Mouse (Mus musculus): ENCODE data around the gene Dazap2. TPM values are rescaled to one million over a fixed set of nuclear protein-coding genes. Genes with fewer than 3 reads are reported as not detected.

The Dazap2 gene
- total and polyA plus RNA-seq, 3 experiments: 100 to 341 (median 233) TPM

DNA sequence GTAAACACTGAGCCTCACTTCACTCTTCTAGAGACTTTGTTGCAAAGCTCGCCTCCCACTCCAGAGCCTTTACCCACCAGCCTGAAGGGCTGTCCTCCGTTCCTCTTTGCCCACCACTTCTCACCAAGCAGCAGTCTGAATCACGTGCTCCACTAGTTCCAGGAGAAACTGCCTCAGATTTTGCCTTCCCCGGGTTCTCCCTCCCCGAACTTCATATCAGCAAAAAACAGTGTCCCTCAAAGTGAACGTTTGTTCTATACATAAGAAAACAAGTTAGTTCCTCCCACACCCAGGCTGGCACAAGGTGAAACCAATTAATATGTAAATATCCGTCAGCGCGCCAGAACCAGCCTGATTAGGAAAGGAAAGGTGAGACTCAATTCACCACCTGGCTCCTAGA, 20.1 kb downstream of the Dazap2 start (continued):
- TF ChIP-seq E2F4 (IDR thresholded peaks at IDR 0.05; ENCODE audit: borderline replicate concordance, low read depth, low read length) (no peak), EP300 (IDR thresholded peaks at IDR 0.05; ENCODE audit: low read depth in 1 of 2, low read length in 2 of 2) (peak in 1 of 2 experiments; percentile 46; a peak in 3 of 4 replicates), RCOR1 (IDR thresholded peaks at IDR 0.05; ENCODE audit: low read depth, low read length) (peak; percentile 43; the same call in 1 of the 2 replicates), TCF12 (IDR thresholded peaks at IDR 0.05; ENCODE audit: low read depth, low read length) (peak; percentile 48; the same call in 1 of the 2 replicates)

DNA sequence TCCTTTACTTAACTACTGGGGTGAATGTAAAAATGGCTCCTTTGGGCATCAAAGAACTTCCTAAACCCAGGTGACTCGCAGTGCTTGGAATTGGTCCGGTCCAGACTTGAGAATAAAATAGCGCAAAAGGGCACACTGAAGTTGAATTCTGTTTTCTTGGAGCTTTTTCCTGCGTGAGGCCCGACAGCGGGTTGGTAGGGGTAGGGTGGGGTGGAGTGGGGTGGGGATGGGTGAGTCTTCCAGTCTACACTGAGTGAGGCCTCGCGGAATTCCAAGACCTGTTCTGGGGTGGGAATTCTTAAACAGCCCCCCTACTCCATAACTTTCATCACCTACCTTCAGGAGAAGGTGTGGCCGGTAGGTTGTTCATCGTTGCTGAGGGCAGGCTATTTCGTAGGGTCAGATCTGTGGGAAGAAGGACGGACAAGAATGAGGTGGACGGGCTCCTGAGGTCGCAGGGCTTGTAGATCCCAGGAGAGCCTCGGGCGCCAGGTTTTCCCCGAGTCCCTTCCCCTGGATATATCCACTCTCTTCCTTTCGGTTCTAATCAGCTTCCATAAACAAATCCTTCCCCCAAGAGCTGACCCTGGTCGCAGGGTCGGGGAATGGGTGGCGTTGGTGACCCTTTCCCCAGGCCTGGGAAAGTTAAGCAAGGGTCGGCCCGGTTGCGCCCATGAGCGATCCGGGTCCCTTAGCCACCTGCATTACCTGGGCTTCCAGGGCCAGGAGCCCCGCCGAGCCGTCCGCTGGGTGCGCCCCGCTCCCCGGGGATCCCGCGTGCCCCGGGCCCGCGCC, 20.9 kb downstream of the Dazap2 start:
- H3K4me1 ChIP-seq (ENCODE audit: control insufficient read depth in 1 of 2, insufficient read depth in 2 of 2, low read length in 2 of 2): peaks cover 4 to 32% of the 10 kb centered on the region in 2 experiments
- H3K36me3 ChIP-seq (ENCODE audit: control insufficient read depth in 1 of 2, insufficient read depth in 2 of 2, low read length in 2 of 2): peaks cover 3 to 13% of the 10 kb centered on the region in 2 experiments; a peak in 3 of 4 replicates
- TF ChIP-seq ZKSCAN1 (IDR thresholded peaks at IDR 0.05; ENCODE audit: low read depth, low read length) (no peak), RCOR1 (IDR thresholded peaks at IDR 0.05; ENCODE audit: low read depth, low read length) (no peak)
- H3K4me3 ChIP-seq (ENCODE audit: control insufficient read depth in 1 of 2, insufficient read depth in 1 of 2, low read depth in 2 of 2, low read length in 2 of 2): peak overlapping the region; percentile 72; a peak in 3 of 4 replicates
- peak overlapping the region; percentile 71 for H3K9ac ChIP-seq (ENCODE audit: control insufficient read depth, low read depth, low read length, poor library complexity, severe bottlenecking)
- H3K27me3 ChIP-seq (ENCODE audit: control insufficient read depth in 1 of 2, insufficient read depth in 2 of 2, low read length in 2 of 2): 0 out of 4 replicates have a peak, but pooled peaks cover 0 to 2% of the 10 kb centered on the region in 2 experiments
- H3K9me3 ChIP-seq (replicated peaks; ENCODE audit: insufficient read depth, low read length): no peaks in the 10 kb centered on the region
- DNase-seq (ENCODE audit: low read depth, low spot score): no peak
- no peaks in the 10 kb centered on the region; the same call in 1 of the 2 replicates for H3K79me2 ChIP-seq (ENCODE audit: control insufficient read depth, insufficient read depth, low read length, poor library complexity)
- H3K27ac ChIP-seq (ENCODE audit: control insufficient read depth, low read depth, low read length): no peak overlapping the region

DNA sequence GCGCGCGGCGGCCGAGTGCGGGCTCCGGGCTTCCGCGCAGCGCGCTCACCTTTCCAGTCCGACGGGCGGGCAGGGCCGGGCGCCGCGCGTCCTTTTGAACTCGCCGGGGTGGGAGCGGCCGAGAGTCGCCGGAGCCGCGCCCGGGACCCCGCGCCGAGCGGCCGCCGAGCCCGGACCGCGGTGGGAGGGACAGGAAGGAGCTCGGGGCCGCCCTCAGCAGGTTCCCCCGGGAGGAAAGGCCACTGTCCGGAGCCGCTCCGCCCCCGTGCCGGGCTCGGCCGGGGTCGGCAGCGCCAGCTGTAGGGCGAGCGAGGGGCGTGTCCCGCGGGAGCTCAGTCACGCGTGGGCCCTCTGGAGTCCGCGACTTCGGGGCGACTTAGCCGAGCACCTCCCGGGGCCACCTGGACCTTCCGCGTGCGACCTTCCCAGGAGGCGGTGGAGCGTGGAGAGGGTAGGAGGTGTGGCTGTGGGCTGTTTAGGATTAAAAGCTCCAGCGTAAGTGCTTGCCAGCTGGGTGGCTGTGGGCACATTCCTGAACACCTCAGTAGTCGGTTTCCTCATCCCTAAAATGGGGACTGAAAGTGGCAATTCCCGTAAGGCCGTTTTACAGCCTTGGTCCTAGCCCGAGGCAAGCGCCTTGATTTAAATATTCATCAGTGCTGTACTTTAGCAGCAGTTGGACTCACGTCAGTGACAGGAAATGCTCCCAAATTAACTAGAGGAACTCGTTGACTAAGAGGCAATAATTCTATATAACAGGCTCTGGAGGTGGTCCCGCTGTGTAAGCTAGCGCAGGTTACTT, 21.8 kb downstream of the Dazap2 start, which contains the start of gene Smagp:
TSS of gene Smagp (minus strand) at position 241 of the 802 bp plus-strand sequence.
- 0 out of 4 replicates have a peak, but pooled peaks cover 0 to 2% of the 10 kb centered on the region in 2 experiments for H3K27me3 ChIP-seq (ENCODE audit: control insufficient read depth in 1 of 2, insufficient read depth in 2 of 2, low read length in 2 of 2)
- peaks cover 3 to 26% of the 10 kb centered on the region in 2 experiments for H3K4me1 ChIP-seq (ENCODE audit: control insufficient read depth in 1 of 2, insufficient read depth in 2 of 2, low read length in 2 of 2)
- peak; percentile 65 for DNase-seq (ENCODE audit: low read depth, low spot score)
- 0 out of 2 replicates have a peak, but pooled peaks have one; percentile 33 for TF ChIP-seq MYB (IDR thresholded peaks at IDR 0.05; ENCODE audit: low read depth, low read length)
- 0 out of 2 replicates have a peak, but pooled peaks have one; percentile 13 for TF ChIP-seq HCFC1 (IDR thresholded peaks at IDR 0.05; ENCODE audit: low read depth, low read length)
- TF ChIP-seq UBTF (IDR thresholded peaks at IDR 0.05; ENCODE audit: borderline replicate concordance, insufficient read depth, low read depth, low read length): peak; percentile 85; the same call in 1 of the 2 replicates
- peak; percentile 67 for TF ChIP-seq MXI1 (IDR thresholded peaks at IDR 0.05; ENCODE audit: low read depth, low read length)
- no peak for TF ChIP-seq ZKSCAN1 (IDR thresholded peaks at IDR 0.05; ENCODE audit: low read depth, low read length)
- TF ChIP-seq BHLHE40 (IDR thresholded peaks at IDR 0.05; ENCODE audit: borderline replicate concordance, low read depth, low read length): no peak
- peak in 1 of 2 experiments; percentile 2; a peak in 1 of 4 replicates for TF ChIP-seq EP300 (IDR thresholded peaks at IDR 0.05; ENCODE audit: low read depth in 1 of 2, low read length in 2 of 2)
- TF ChIP-seq USF2 (IDR thresholded peaks at IDR 0.05; ENCODE audit: borderline replicate concordance in 1 of 2, insufficient read depth in 1 of 2, low read depth in 1 of 2, low read length in 2 of 2): no peak
- TF ChIP-seq MAX (IDR thresholded peaks at IDR 0.05; ENCODE audit: low read length): peak; percentile 51
- peak in 1 of 2 experiments; percentile 40; a peak in 1 of 4 replicates for TF ChIP-seq POLR2A (IDR thresholded peaks at IDR 0.05; ENCODE audit: control insufficient read depth in 1 of 2, insufficient read depth in 1 of 2, low read depth in 1 of 2, low read length in 2 of 2, poor library complexity in 1 of 2)
- no peak for TF ChIP-seq MAFK (IDR thresholded peaks at IDR 0.05; ENCODE audit: borderline replicate concordance, low read depth, low read length)
- no peak for TF ChIP-seq RCOR1 (IDR thresholded peaks at IDR 0.05; ENCODE audit: low read depth, low read length)
- peak; percentile 8; the same call in 1 of the 2 replicates for TF ChIP-seq MAZ (IDR thresholded peaks at IDR 0.05; ENCODE audit: low read depth, low read length)
- no peak for TF ChIP-seq NRF1 (IDR thresholded peaks at IDR 0.05; ENCODE audit: insufficient read depth, low read depth, low read length, poor library complexity, severe bottlenecking)
- no peak for TF ChIP-seq JUND (IDR thresholded peaks at IDR 0.05; ENCODE audit: low read depth, low read length)
- TF ChIP-seq GABPA (IDR thresholded peaks at IDR 0.05; ENCODE audit: low read depth, low read length): no peak
- peaks cover 3 to 9% of the 10 kb centered on the region in 2 experiments; a peak in 3 of 4 replicates for H3K36me3 ChIP-seq (ENCODE audit: control insufficient read depth in 1 of 2, insufficient read depth in 2 of 2, low read length in 2 of 2)
- no peaks in the 10 kb centered on the region for H3K9me3 ChIP-seq (replicated peaks; ENCODE audit: insufficient read depth, low read length)
- H3K9ac ChIP-seq (ENCODE audit: control insufficient read depth, low read depth, low read length, poor library complexity, severe bottlenecking): peak within 1 kb of the TSS; percentile 71
- no peak within 1 kb of the TSS for H3K27ac ChIP-seq (ENCODE audit: control insufficient read depth, low read depth, low read length)
- no peaks in the 10 kb centered on the region; the same call in 1 of the 2 replicates for H3K79me2 ChIP-seq (ENCODE audit: control insufficient read depth, insufficient read depth, low read length, poor library complexity)
- peak within 1 kb of the TSS; percentile 72 for H3K4me3 ChIP-seq (ENCODE audit: control insufficient read depth in 1 of 2, insufficient read depth in 1 of 2, low read depth in 2 of 2, low read length in 2 of 2)

All from MEL (cell line).